Mouse (Mus musculus) spleen, postnatal 4 days (tissue): Measurements from ENCODE around the gene Hpcal1.

ENCODE experiments used
- DNase-seq, 2 experiments: peaks; one replicate each; pipeline ENCODE4 v3.0.0; 2022; ENCODE audit warnings: low spot score in 2 of 2

Gene Hpcal1

DNA sequence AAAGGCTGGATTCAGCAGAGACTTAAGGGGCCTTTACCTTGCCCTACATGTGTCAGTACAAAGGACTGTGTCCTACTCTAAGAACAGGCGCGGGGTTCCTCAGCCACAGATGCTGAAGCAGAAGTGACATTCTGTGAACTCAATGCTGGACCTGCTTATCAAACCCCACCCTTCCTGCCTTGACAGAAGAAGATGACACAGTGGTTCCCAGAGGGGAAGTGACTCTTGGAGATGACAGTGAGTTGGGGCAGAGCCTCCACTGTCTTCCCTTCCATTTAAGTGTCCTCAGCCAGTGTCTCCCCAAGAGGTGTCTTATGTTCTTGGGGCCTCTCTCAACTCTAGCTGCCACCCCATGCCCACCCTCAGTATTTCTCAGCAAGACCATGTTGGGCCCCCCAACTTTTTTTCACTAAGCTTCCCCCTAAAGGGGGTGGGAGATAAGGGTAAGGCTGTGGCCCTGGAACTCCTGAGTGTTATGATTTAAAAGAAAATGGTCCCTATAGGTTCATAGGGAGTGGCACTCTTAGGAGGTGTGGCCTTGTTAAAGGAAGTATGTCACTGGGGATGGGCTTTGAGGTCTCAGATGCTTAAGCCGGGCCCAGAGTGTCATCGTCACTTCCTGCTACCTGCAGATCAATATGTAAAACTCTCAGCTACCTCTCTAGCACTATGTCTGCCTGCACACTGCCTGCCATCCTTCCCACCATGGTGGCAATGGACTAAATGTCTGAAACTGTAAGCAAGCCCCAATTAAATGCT is 25.2 kb downstream of the Hpcal1 start:
- DNase-seq = peak in 1 of 2 experiments; percentile 29

GRCm38 (mm10) chr12:17717257-17717656 is 26.6 kb downstream of the Hpcal1 start:
- no peak for DNase-seq

GRCm38 (mm10) chr12:17718146-17718545 is 27.5 kb downstream of the Hpcal1 start:
- DNase-seq = no peak

GRCm38 (mm10) chr12:17721058-17721457 is 30.4 kb downstream of the Hpcal1 start:
- DNase-seq = no peak

DNA sequence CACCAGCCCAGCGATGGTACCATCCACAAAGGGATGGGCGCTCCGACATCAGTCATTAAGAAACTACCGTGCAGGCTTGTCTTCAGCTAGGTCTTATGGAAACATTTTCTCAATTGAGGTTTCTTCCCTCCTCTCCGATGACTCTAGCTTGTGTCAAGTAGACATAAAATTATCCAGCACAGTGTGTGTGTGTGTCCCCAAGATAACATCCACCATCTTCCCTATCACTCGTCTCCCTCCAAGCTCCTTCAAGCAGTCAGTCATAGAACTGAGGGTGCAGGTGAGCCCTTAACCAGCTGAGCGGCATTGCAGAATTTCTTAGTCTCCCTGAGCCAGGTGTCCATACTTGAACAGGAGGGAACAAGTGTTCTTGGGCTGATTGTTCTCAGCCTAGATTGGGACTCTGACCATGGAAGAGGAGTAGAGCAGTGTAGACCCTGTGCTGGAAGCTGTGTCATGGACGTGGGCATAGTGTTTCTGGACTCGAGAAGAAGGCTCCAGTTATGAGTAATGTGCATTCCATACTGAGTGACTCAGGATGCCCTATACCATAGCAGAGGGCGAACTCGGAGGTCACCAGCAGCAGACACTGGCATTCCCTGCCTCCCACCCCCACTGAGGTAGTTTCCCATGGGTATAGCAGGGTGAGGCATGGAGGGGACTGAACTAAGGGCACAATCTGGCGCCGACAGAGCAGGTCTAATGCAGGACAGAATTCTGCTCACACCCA is 32.0 kb downstream of the Hpcal1 start:
- no peak for DNase-seq

- no peak for DNase-seq
Measured at GRCm38 (mm10) chr12:17723182-17723570, 32.5 kb downstream of the Hpcal1 start.

GRCm38 (mm10) chr12:17723999-17724398 is 33.3 kb downstream of the Hpcal1 start:
- DNase-seq = no peak

GRCm38 (mm10) chr12:17724412-17725090 is 33.9 kb downstream of the Hpcal1 start:
- DNase-seq = no peak

GRCm38 (mm10) chr12:17725592-17725991 is 34.9 kb downstream of the Hpcal1 start:
- DNase-seq = no peak

DNA sequence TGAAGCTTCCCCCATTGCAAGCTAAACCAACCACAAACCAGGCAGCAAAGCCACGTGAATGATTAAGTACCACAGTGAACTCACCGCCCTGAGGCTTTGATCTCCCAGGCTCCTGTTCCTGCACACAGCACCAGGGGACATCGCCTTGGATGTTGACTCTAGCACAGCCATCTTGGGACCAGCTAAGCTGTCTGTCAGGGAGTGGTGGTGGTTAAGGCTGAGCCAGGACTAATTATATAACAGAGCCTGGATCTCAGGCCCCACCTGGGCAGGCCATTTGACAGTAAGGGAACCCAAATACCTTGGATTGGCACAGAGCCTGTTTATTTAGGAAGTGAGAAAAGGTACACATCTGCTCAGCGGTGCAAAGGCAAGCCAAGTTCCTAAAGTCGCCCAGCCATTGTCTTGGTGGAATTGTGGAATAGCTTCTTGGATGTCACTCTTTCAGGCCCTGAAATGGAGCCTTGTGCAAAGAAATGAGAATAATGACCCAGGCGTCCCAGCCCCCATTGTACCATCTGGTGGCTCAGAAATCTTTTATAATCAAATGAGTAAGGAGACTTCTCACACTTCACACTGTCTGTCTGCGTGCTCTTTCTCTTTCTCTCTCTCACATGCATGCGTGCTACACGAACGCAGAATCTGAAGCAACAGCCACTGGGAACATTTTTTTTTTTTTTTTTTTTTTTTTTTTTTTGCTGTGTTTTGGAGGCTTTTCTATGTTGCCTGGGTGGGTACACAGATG is 36.1 kb downstream of the Hpcal1 start:
- no peak for DNase-seq

GRCm38 (mm10) chr12:17727676-17728339 is 37.2 kb downstream of the Hpcal1 start:
- DNase-seq = peak in 1 of 2 experiments; percentile 25

- no peak for DNase-seq
Measured at GRCm38 (mm10) chr12:17729211-17729900, 38.7 kb downstream of the Hpcal1 start.

DNA sequence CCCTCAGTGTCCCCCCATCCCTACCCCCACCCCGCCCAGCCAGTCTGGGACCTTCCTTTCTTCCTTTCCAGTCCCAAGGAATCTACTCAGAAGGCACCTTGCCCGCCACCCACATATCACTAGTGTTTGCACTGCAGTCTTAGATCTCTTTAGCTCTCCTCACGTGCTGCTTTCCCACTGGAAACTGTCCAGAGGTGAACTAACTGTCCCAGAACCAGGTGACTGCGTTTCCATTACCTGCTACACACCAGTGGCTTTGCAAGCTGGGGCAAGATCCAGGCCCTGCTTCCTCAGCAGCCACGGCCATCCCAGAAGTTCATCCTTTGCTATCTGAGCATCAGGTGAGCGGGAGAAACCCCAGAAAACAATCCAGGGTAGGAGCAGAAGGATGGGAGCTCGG is 41.4 kb downstream of the Hpcal1 start:
- DNase-seq = no peak

DNA sequence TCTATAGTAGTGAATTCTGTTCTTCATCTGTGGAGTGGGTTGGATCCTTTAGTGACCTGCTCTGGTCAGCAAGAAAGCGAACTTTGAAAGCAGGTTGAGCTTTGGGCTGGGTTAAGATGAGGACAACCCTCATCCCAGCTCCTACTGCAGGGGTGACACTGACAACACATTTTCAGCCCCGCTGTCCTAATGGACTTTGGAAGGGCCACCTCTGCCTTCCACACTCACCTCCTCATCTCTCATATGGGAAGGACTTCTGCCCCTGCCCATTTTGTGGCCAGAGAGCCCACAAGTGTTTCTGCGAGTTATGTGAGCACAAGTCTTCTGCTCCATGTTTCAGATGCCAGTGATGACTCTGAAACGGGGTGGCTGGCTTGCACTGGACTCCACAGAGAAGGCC is 41.9 kb downstream of the Hpcal1 start:
- DNase-seq = no peak

GRCm38 (mm10) chr12:17733114-17733904 is 42.7 kb downstream of the Hpcal1 start:
- DNase-seq = no peak

- no peak for DNase-seq
Measured at GRCm38 (mm10) chr12:17736396-17736795, 45.7 kb downstream of the Hpcal1 start.

GRCm38 (mm10) chr12:17736859-17737577 is 46.4 kb downstream of the Hpcal1 start:
- no peak for DNase-seq

- DNase-seq = no peak
Measured at GRCm38 (mm10) chr12:17737808-17738207, 47.2 kb downstream of the Hpcal1 start.

DNA sequence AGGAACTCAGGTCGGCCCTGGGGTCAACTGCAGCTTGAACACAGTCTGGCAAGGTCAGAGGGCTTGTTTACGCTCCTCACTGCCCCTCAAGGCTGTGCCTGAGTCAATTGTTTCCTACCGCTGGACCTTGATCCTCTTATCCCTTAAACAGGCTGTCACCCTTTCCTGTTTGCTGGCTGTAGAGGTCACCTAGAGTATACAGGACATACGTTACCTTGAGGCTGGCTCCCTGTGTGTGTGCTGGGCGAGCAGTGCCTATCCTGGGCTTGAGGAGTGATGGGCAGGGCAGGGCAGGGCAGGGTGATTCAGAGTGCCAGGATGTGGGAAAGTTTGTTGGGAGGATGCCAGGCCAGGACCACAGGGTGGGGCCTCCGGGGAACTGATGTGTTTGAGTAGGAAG is 47.8 kb downstream of the Hpcal1 start:
- DNase-seq = no peak
